ENCODE assay signal across 26 mouse cellular contexts in genomic region chr10:107934055-107934454, GRCm38 (mm10). TPM values are rescaled to one million over a fixed set of nuclear protein-coding genes. Genes with fewer than 3 reads are reported as not detected.
"Had no signal": no experiment of that assay in that cellular context is flagged by ENCODE, and none has a peak within 500 bp of the region (broad histone marks: within the 10 kb centered on the region; RNA-seq: fewer than 3 reads in every experiment).

No protein-coding gene starts in this region.

- H3K27ac ChIP-seq: heart, embryonic 15.5 days; hindbrain, embryonic 13.5 days; hindbrain, embryonic 15.5 days; hindbrain, postnatal 0 days; kidney, embryonic 15.5 days; kidney, postnatal 0 days; limb, embryonic 13.5 days; limb, embryonic 15.5 days; liver, embryonic 14.5 days had no signal

- H3K9ac ChIP-seq: heart, embryonic 13.5 days; heart, embryonic 15.5 days; hindbrain, embryonic 13.5 days; hindbrain, embryonic 15.5 days; kidney, embryonic 15.5 days; limb, embryonic 13.5 days; limb, embryonic 15.5 days; liver, embryonic 14.5 days had no signal

- ATAC-seq: hindbrain, postnatal 0 days had no signal

- DNase-seq: gastrocnemius, postnatal 14 days; gastrocnemius, postnatal 36 days; heart, adult 18-20 months; heart, postnatal 14 days; heart, postnatal 36 days; kidney, adult 11 months; kidney, adult 2 months; kidney, adult 9 months; kidney, postnatal 14 days; kidney, postnatal 36 days; layer of hippocampus, adult 9-11 months; layer of hippocampus, postnatal 36 days; left cerebral cortex, postnatal 4 days had no signal

- H3K27me3 ChIP-seq: heart, embryonic 13.5 days; heart, embryonic 15.5 days; hindbrain, embryonic 13.5 days; hindbrain, embryonic 15.5 days; kidney, embryonic 15.5 days; limb, embryonic 13.5 days; limb, embryonic 15.5 days had no signal

- H3K36me3 ChIP-seq: heart, embryonic 13.5 days; heart, embryonic 15.5 days; hindbrain, embryonic 13.5 days; hindbrain, embryonic 15.5 days; kidney, embryonic 15.5 days; limb, embryonic 13.5 days; limb, embryonic 15.5 days had no signal

- H3K4me2 ChIP-seq: heart, embryonic 11.5 days; heart, embryonic 13.5 days; heart, embryonic 15.5 days; hindbrain, embryonic 13.5 days; hindbrain, embryonic 15.5 days; kidney, embryonic 15.5 days; limb, embryonic 13.5 days; limb, embryonic 15.5 days; liver, embryonic 11.5 days had no signal

- H3K9me3 ChIP-seq: heart, embryonic 13.5 days; heart, embryonic 15.5 days; hindbrain, embryonic 13.5 days; hindbrain, embryonic 15.5 days; kidney, embryonic 15.5 days; limb, embryonic 13.5 days; limb, embryonic 15.5 days had no signal

- H3K4me3 ChIP-seq: heart, embryonic 13.5 days; heart, embryonic 15.5 days; hindbrain, embryonic 13.5 days; hindbrain, embryonic 15.5 days; kidney, embryonic 15.5 days; limb, embryonic 13.5 days; limb, embryonic 15.5 days had no signal

RNA-seq across cellular contexts. Expression of gene Otogl, which starts 22.1 kb away (rescaled TPM):
- total RNA-seq: gastrocnemius, postnatal 36 days; hematopoietic stem cell, adult 5-6 weeks had no signal
